Mouse (Mus musculus) MEL (cell line): Measurements from ENCODE around the gene Clhc1.

ENCODE experiments used
- CTCF ChIP-seq, 3 experiments: IDR thresholded peaks in 2 of 3; conservative IDR thresholded peaks in 1 of 3; 2 replicates each; pipeline ENCODE4 v1.5.1; 2011 to 2012; ENCODE audit warnings: low read length in 3 of 3, low read depth in 2 of 3, mild to moderate bottlenecking in 2 of 3, improper control_type of control experiment in 1 of 3, inconsistent platforms in 1 of 3, mixed read lengths in 1 of 3, moderate library complexity in 1 of 3; ENCODE audit not compliant: control insufficient read depth in 1 of 3, insufficient read depth in 1 of 3, poor library complexity in 1 of 3, severe bottlenecking in 1 of 3
- ELF1 ChIP-seq: IDR thresholded peaks from 2 replicates; pipeline ENCODE4 v1.6.1; 2014; ENCODE audit warnings: low read depth, mild to moderate bottlenecking, inconsistent platforms, low read length, improper control_type of control experiment, moderate library complexity
- EP300 ChIP-seq, 2 experiments: IDR thresholded peaks; 2 replicates each; pipeline ENCODE4 v1.6.1; 2011; ENCODE audit warnings: improper control_type of control experiment in 2 of 2, low read length in 2 of 2, low read depth in 1 of 2, mild to moderate bottlenecking in 1 of 2
- HCFC1 ChIP-seq: IDR thresholded peaks from 2 replicates; pipeline ENCODE4 v1.6.1; 2012; ENCODE audit warnings: low read depth, mild to moderate bottlenecking, inconsistent platforms, low read length, improper control_type of control experiment, moderate library complexity
- MXI1 ChIP-seq: IDR thresholded peaks from 2 replicates; pipeline ENCODE4 v1.6.1; 2011; ENCODE audit warnings: mild to moderate bottlenecking, low read depth, low read length, improper control_type of control experiment
- MYB ChIP-seq: IDR thresholded peaks from 2 replicates; pipeline ENCODE4 v1.6.1; 2011; ENCODE audit warnings: mild to moderate bottlenecking, low read depth, low read length, improper control_type of control experiment
- MYC ChIP-seq: IDR thresholded peaks from 2 replicates; pipeline ENCODE4 v1.6.1; 2011; ENCODE audit warnings: low read depth, mild to moderate bottlenecking, low read length, improper control_type of control experiment, moderate library complexity
- POLR2A ChIP-seq, 2 experiments: IDR thresholded peaks; 2 replicates each; pipeline ENCODE4 v1.6.1; 2011 to 2012; ENCODE audit warnings: low read length in 2 of 2, mild to moderate bottlenecking in 2 of 2, control low read depth in 1 of 2, improper control_type of control experiment in 1 of 2, low read depth in 1 of 2, moderate library complexity in 1 of 2; ENCODE audit not compliant: control insufficient read depth in 1 of 2, insufficient read depth in 1 of 2, poor library complexity in 1 of 2
- UBTF ChIP-seq: IDR thresholded peaks from 2 replicates; pipeline ENCODE4 v1.6.1; 2012; ENCODE audit warnings: low read depth, mild to moderate bottlenecking, inconsistent platforms, low read length, improper control_type of control experiment, moderate library complexity, borderline replicate concordance; ENCODE audit not compliant: insufficient read depth
- USF1 ChIP-seq: IDR thresholded peaks from 2 replicates; pipeline ENCODE4 v1.6.1; 2014; ENCODE audit warnings: low read depth, mild to moderate bottlenecking, inconsistent platforms, low read length, improper control_type of control experiment, moderate library complexity

- TF ChIP-seq MYB (no peak), USF1 (no peak), CTCF (IDR thresholded peaks at IDR 0.05 in 2 of 3, conservative IDR thresholded peaks at IDR 0.05 in 1 of 3; ENCODE audit: control insufficient read depth in 1 of 3, insufficient read depth in 1 of 3, low read depth in 2 of 3, low read length in 3 of 3, poor library complexity in 1 of 3, severe bottlenecking in 1 of 3) (no peak), HCFC1 (no peak), ELF1 (no peak), MYC (no peak), UBTF (no peak), EP300 (IDR thresholded peaks at IDR 0.05; ENCODE audit: low read depth in 1 of 2, low read length in 2 of 2) (no peak), MXI1 (no peak), POLR2A (IDR thresholded peaks at IDR 0.05; ENCODE audit: control insufficient read depth in 1 of 2, insufficient read depth in 1 of 2, low read depth in 1 of 2, low read length in 2 of 2, poor library complexity in 1 of 2) (no peak)
Observed at GRCm38 (mm10) chr11:29607465-29607990, 59.8 kb downstream of the Clhc1 start.
